Mouse (Mus musculus): ENCODE results near the gene Fam122c.

DNA sequence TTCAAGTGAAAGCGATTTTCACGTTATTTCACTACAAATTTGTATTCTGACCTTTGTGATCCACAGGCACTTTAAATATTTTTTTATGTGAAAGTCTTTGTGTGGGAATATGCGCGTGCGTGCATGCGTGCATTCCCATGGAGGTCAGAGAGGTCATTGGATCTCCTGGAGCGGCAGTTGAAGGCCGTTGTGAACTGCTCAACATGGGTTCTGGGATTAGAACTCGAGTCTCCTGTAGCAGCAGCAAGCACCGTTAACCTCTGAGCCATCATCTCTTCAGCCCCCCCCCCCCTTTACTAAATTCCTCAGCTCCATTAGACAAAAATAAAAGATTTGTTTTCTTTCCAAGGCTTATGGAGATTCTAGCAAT is 3.2 kb upstream of the Fam122c start:
- TF ChIP-seq FLI1 (IDR thresholded peaks at IDR 0.05; ENCODE audit: low read length) (no peak), GATA1 (IDR thresholded peaks at IDR 0.05; ENCODE audit: borderline replicate concordance, low read length) (no peak)
